Mouse (Mus musculus) bone marrow, adult 2 months (tissue): ENCODE measurements around the gene Hivep1.

Source experiments
- CTCF ChIP-seq: fragments of 200-500 bp; IDR thresholded peaks from 2 replicates; pipeline ENCODE4 v1.5.1; 2011; ENCODE audit warnings: low read length, control low read depth; ENCODE audit not compliant: control insufficient read depth, insufficient read depth
- POLR2A ChIP-seq: fragments of 200-500 bp; IDR thresholded peaks from 2 replicates; pipeline ENCODE4 v1.6.1; 2011; ENCODE audit warnings: low read depth, mild to moderate bottlenecking, control low read depth, low read length, borderline replicate concordance; ENCODE audit not compliant: control insufficient read depth

DNA sequence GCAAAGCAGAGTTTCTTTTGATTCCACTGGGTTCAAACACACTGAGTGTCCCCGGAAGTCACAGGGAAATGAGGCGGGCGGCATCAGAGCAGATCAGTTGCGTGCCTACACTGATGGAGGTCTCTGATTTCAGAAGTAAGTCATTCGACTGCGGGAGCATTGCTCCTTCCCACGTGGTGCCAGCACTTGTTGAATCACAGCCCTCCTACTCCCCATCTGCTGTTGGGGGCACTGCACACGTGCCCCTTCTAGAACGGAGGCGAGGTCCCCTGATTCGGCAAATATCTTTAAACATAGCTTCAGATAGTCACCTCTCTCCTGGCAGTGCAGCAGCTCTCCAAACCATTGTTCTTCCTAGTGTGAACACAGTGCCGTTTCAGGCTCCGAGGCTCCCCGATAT lies 106.4 kb downstream of the Hivep1 start:
- TF ChIP-seq CTCF: no peak
- no peak for TF ChIP-seq POLR2A
